Mouse (Mus musculus) heart, postnatal 25 days (tissue): Measurements from ENCODE around the gene Rnf4. TPM values are rescaled to one million over a fixed set of nuclear protein-coding genes. Genes with fewer than 3 reads are reported as not detected.

Experiments
- DNase-seq: peaks from one replicate; pipeline ENCODE4 v3.0.0; 2022; ENCODE audit warnings: low spot score
- intact Hi-C: fragments of 180-260 bp; cut with DNase I; formaldehyde crosslinking; loops from one replicate; pipeline ENCODE4 v1.15.1; 2025
- total RNA-seq, 2 experiments: library from RNA; stranded (reverse); gene quantifications; 2 replicates each; pipeline ENCODE4 v1.2.3; 2021

Rnf4 gene
- total RNA-seq, 2 experiments from 2014 or later: 27.1 to 29.1 TPM

DNA sequence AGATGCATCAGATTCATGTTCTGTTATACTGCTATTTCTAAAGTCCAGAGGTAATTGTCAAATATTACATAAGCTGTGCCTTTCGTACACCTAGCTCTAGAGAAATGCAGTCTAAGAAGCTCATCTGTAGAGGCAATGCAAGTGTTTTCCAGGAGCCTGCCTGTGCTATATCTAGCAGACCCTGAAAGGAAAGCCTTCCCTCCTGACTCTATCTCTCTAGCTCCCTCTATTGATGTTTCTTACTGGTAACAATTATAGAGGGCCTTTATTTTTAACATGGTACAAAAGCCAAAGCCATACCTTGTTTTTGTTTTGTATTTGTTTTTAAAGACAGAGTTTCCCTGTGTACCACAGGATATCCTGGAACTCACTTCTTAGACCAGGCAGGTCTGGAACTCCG, 61.8 kb downstream of the Rnf4 start:
- no peak for DNase-seq
- intact Hi-C loops: no loop called here

GRCm38 (mm10) chr5:34398326-34398725, 62.2 kb downstream of the Rnf4 start:
- DNase-seq: no peak

More at GRCm38 (mm10) chr5:34398326-34398725, 62.2 kb downstream of the Rnf4 start:
- intact Hi-C loops: no loop called here

Other genes starting within 250 kb of the Rnf4 start
- gene Poln, start 166.8 kb upstream of the Rnf4 start, total RNA-seq: 1 to 10 TPM; 3.3 to 3.4 TPM
- 1 to 10 TPM; 3.4 to 3.9 TPM for gene Haus3, start 166.8 kb upstream of the Rnf4 start, total RNA-seq
- 10 to 100 TPM; 72.6 to 89.1 TPM for gene Mxd4, start 148.6 kb upstream of the Rnf4 start, total RNA-seq
- under 1 TPM; 0.36 to 0.60 TPM for gene Zfyve28, start 47.8 kb upstream of the Rnf4 start, total RNA-seq
- gene Cfap99, start 47.7 kb upstream of the Rnf4 start, total RNA-seq: not detected
- gene Fam193a, start 33.6 kb downstream of the Rnf4 start, total RNA-seq: 10 to 100 TPM; 24.3 to 29.7 TPM
- gene Tnip2, start 177.7 kb downstream of the Rnf4 start, total RNA-seq: 1 to 10 TPM; 6.3 to 7.2 TPM
- 1 to 10 TPM; 1.7 to 3.3 TPM for gene Sh3bp2, start 189.5 kb downstream of the Rnf4 start, total RNA-seq
- gene Add1, start 237.4 kb downstream of the Rnf4 start, total RNA-seq: 100 to 1,000 TPM; 125 to 136 TPM